Mouse (Mus musculus) testis, postnatal 10 days (tissue): ENCODE data around the gene Fcnb.

Experiments used
- DNase-seq: peaks from one replicate; pipeline ENCODE4 v3.0.0; 2021; ENCODE audit warnings: low spot score

Gene Fcnb

DNA sequence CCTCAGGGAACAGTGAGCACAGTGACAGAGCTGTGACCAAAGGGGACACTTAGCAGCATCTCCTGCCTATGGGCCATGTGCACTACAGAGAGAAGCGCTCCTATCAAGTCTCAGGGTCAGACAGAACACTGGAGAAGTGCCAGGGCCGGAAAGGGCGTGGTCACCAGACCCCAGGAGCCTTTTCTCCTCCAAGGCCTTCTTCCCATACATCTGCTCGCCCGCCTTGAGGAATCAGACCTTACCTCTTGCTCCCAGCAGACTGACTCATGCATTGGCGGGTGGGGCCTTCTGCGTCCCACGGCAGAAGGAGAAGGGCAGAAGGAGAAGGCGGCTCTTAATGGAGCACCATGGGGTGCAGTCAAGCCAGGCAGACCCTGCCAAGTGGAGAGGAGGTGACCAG is 52.8 kb downstream of the Fcnb start:
- no peak for DNase-seq
